Mouse (Mus musculus) E14TG2a.4 (cell line): ENCODE measurements around the gene Dupd1.

ENCODE experiments used
- CTCF ChIP-seq: conservative IDR thresholded peaks from 2 replicates; pipeline ENCODE4 v1.5.1; 2014; ENCODE audit warnings: low read length
- NANOG ChIP-seq: IDR thresholded peaks from 2 replicates; pipeline ENCODE4 v1.6.1; 2014; ENCODE audit warnings: borderline replicate concordance, low read length, mixed read lengths

DNA sequence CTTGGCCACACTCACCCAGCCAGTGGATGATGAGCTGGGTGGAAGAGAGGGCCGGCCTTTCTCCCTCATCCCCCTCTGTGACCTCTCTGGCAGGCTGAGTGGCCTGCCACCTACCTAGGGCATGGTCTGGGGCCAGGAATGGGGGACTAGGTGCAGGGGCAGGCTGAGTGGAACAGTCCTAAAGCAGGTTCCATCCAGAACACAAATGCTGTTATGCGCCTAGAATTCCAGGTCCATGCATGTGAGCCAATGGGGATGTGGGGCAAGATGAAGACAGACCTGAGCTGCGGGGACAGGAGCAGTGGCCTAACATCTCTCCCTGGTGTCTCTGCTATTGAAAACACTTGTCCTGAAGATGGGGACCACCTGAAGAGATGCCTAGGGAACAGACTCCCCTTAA is 26.9 kb upstream of the Dupd1 start:
- TF ChIP-seq CTCF, result no peak
- no peak for TF ChIP-seq NANOG
